Mouse (Mus musculus) left cerebral cortex, adult 18-20 months (tissue): ENCODE data around the gene Nek11. TPM values are rescaled to one million over a fixed set of nuclear protein-coding genes. Genes with fewer than 3 reads are reported as not detected.

Experiments used
- DNase-seq, 2 experiments: peaks; one replicate each; pipeline ENCODE4 v3.0.0; 2021 to 2022; ENCODE audit warnings: low spot score in 2 of 2, mixed read lengths in 1 of 2
- total RNA-seq, 2 experiments: library from RNA; stranded (reverse); gene quantifications; 2 replicates each; pipeline ENCODE4 v1.2.3; 2021

Nek11 gene
- total RNA-seq, 2 experiments from 2014 or later: 1.5 to 1.7 TPM

- no peak for DNase-seq
Observed at GRCm38 (mm10) chr9:105321856-105322255, 73.5 kb downstream of the Nek11 start.

- DNase-seq: peak in 1 of 2 experiments; percentile 21
Observed at GRCm38 (mm10) chr9:105313250-105313649, 82.1 kb downstream of the Nek11 start.

GRCm38 (mm10) chr9:105312686-105313085, 82.6 kb downstream of the Nek11 start:
- no peak for DNase-seq

- DNase-seq: peak; percentile 53 to 64
Observed at GRCm38 (mm10) chr9:105309553-105310281, 85.6 kb downstream of the Nek11 start.

DNA sequence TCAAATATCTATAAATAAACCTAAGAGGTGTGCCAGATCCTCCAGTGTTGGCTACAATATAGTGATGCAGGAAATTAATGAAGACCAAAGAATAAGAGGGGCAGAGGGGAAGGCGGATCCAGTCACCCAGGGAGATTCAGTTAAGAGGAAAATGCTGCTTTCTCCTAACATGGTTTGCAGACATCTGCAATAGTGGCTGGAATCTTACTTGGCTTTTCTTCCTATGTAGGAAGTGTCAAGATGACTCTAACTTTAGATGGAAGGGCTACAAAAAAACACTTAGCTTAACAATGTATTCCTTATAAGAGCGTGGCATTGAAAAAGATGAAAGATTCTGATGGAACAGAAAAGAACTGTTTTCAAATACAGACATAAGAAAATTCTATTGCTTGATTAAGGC, 89.3 kb downstream of the Nek11 start:
- no peak for DNase-seq

DNA sequence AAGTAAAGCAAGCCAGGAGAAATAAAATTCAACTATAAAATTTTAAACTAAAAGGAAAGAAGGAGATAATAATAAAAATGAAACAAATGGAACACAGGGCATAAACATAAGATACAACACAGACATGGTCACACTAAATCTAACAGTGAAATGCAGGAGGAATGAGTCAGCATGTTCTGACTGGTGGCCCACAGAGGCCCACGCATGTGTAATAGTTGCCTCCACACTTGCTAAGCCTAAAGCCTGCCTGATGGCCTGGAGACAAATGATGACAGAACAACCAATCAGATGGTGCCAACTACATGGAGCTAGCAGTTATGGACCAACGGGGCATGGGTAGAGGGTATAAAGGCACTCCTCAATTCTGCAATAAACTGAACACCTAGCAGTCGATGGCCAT, 93.1 kb downstream of the Nek11 start:
- DNase-seq: peak; percentile 23 to 55

DNA sequence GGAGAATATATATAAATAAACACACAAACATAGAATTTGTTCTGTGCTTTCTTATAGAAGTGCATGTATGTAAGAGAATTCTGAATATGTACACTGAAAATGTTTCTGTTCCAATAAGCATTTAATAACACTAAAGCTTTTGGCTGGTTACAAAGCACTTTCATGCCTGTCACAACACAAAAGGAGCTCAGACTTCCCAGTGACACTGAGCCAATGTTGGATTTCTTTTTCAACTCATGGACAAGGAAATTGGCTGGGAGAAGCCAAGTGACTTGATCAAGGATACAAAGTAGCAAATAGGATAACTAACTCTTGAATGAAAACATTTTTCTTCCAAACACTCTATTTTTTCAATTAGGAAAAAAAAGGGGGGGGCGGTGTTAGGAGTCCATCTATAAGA, 93.9 kb downstream of the Nek11 start:
- no peak for DNase-seq

- DNase-seq: no peak
Observed at GRCm38 (mm10) chr9:105300738-105301325, 94.5 kb downstream of the Nek11 start.

GRCm38 (mm10) chr9:105284670-105285069, 110.7 kb downstream of the Nek11 start:
- no peak for DNase-seq

DNA sequence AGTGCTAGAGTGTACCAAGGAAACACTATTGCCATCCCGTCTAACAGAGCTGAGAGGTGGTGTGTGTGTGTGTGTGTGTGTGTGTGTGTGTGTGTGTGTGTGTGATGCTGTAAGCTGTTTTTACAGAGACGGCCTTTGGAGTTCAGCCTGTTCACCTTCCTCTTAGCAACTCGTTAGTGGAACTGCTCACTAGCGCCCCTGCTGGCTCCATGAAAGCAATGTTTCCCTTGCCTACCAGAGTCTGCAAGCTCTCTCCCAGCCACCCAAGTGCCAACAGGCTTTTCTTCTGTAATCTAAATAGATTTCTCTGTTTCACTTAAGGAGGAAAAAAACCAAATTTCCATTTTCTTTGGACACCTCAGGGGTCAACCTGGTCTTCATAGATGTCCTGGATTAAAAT, 112.6 kb downstream of the Nek11 start:
- peak; percentile 35 to 50 for DNase-seq

- DNase-seq: no peak
Observed at GRCm38 (mm10) chr9:105274925-105275324, 120.4 kb downstream of the Nek11 start.

DNA sequence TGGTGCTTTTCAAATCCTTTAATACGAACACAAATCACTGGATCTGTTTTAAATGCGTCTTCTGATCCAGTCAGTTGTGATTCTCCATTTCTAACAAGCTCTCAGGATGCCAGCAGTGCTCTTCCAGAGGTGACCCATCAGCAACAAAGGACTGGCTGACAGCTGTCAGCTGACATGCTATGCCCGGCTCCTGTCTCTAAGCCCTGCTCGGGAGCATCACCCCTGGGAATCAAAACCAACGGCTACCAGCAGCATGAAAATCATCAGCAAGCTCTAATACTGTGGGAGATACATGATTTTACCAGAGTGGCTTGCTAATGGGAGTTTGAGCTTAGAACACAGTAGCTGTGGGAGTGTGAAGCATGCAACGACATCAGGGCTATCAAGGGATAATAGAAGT, 121.0 kb downstream of the Nek11 start:
- DNase-seq: no peak

DNA sequence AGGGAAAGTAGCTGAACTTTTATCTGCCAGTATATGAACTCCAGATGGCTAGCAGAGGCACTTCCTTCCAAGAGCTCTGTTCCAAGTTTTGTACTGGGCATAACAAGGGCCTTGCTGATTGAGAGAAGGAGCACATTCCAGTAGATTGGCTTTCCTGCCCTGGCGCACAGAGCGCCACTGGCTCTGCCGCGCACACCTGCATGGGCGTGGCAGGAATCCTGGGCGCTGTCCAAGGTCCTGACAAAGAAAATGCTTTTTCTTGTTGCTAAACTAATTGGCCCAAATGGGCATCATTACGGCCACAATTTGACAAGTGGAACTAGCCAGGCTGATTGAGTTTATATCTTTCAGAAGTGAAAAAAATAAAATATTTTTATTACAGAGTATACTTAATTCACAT, 123.1 kb downstream of the Nek11 start:
- DNase-seq: no peak

- no peak for DNase-seq
Observed at GRCm38 (mm10) chr9:105263140-105263539, 132.2 kb downstream of the Nek11 start.

DNA sequence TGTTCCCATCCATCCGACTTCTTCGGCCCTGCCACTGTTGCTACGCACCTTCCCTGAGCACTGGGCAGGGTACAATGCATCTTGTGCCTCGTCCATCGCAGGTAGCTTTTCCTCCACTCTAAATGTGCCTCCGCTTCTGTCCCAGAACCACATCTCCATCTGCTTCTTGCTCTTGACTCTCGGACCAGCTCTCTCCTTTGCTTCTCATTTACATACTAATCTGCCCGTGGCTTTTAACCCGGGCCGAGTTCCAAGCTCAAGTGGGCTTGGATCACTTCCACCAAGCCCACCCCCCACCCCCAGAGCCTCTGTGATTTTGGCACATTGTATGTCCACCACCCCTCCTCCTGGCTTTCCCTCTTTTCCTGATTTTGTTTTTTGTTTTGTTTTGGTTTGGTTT, 137.7 kb downstream of the Nek11 start:
- no peak for DNase-seq

- DNase-seq: no peak
Observed at GRCm38 (mm10) chr9:105254076-105254475, 141.2 kb downstream of the Nek11 start.

DNA sequence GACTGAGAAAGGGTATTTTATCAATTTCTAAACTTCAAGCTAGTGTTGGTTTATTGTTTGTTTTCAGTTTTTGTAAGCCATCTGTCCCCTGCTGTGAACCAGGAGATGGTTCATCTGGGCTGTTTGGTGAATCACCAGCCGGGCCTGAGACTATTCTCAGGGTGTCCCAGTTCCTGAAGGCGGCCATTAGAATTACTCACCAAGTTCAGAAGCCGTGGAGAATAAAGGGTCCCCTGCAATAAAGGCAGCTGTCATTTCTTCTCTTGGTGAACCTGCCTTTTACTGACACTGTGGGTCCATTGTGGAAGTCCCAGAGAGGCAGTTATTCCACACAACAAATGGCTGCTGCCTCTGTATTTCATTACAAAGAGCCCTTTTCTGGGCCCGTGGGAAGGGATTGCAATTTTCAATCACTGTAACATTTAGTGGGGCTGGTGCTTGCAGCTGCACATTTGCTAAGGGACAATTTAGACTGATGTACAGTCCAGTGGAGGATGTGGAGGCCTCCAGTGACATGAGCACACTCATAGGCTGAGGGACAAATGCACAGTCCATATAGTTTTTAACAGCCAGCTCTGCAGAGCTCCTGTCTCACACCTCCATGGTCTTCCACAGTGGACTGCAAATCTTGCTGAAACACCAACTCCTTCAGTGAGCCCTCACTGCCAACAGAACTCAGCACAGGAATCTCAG, 142.8 kb downstream of the Nek11 start:
- peak in 1 of 2 experiments; percentile 6 for DNase-seq

DNA sequence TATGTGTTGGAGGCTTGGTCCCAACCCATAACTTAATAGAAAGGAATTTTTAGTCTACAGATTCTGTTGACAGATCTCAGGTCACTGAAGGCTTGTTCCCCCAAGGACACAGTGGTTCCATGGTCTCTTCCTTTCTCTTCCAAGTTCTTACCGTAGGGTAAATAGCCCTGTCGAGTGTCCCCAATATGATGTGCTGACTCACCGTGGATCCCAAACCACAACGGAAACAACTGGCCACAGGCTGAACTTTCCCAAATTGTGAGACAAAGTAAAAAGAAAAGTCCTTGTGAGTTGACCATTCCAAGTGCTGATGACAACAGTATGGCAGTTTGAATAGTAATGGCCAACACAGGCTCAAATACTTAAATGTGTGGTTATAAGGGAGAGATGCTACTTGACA, 144.1 kb downstream of the Nek11 start:
- DNase-seq: no peak

GRCm38 (mm10) chr9:105244024-105244423, 151.3 kb downstream of the Nek11 start:
- DNase-seq: no peak

DNA sequence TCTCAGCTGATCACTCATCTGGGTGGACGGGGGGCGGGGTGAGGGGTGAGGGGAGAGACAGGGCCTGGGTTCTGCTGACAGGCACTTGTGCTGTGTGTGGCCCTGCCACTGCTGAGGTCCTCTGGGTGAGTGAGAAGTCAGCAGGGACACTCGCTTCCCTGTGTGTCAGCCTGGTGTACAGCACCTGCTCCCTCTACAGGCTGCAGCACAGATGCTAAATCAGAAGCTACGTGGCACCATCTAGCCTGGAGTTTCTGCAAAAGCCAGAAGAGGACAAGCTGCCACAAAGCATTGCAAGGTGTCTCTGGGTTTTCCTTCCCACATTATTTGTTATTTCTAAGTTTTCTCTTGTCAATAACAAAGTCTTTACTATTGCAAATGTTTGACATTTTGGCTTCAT, 180.9 kb downstream of the Nek11 start:
- peak; percentile 28 to 35 for DNase-seq

- no peak for DNase-seq
Observed at GRCm38 (mm10) chr9:105200305-105200704, 195.0 kb downstream of the Nek11 start.

GRCm38 (mm10) chr9:105186725-105187124, 208.6 kb downstream of the Nek11 start:
- DNase-seq: no peak
